Mouse (Mus musculus) stomach, postnatal 0 days (tissue): Measurements from ENCODE around the gene Pld3.

Experiments used
- CTCF ChIP-seq: IDR thresholded peaks from 2 replicates; pipeline ENCODE4 v1.5.1; 2016; ENCODE audit warnings: antibody characterized with exemption, low read depth, mild to moderate bottlenecking, moderate library complexity
- EP300 ChIP-seq: optimal IDR thresholded peaks from 2 replicates; pipeline ENCODE3; 2016; ENCODE audit warnings: antibody characterized with exemption

- TF ChIP-seq CTCF = no peak
- TF ChIP-seq EP300 = no peak
These were observed 24.6 kb upstream of the Pld3 start for GRCm38 (mm10) chr7:27577589-27577988.
